Mouse (Mus musculus): Measurements from ENCODE around the gene Gtf2e1. TPM values are rescaled to one million over a fixed set of nuclear protein-coding genes. Genes with fewer than 3 reads are reported as not detected.

Gtf2e1 gene
- total and polyA plus RNA-seq, 2 experiments from 2014 or later, result 20.3 to 24.1 TPM

GRCm38 (mm10) chr16:37495017-37495416 is 44.6 kb downstream of the Gtf2e1 start:
- Histone ChIP-seq H3K4me2 (ENCODE audit: low read depth, low read length, poor library complexity, severe bottlenecking) (no peak overlapping the region), H3K36me3 (ENCODE audit: insufficient read depth, low read length) (no peaks in the 10 kb centered on the region), H3K4me3 (ENCODE audit: low read depth, low read length) (no peak overlapping the region), H3K4me1 (ENCODE audit: insufficient read depth, low read length) (no peaks in the 10 kb centered on the region), H3K27me3 (ENCODE audit: insufficient read depth, low read length) (0 out of 2 replicates have a peak, but pooled peaks cover 2% of the 10 kb centered on the region), H3K9ac (replicated peaks; ENCODE audit: low read length, poor library complexity, severe bottlenecking) (no peak overlapping the region), H3K27ac (ENCODE audit: low read depth, low read length) (no peak overlapping the region), H3K9me3 (ENCODE audit: low read length) (no peaks in the 10 kb centered on the region)
- TF ChIP-seq CTCF (IDR thresholded peaks at IDR 0.05), result no peak
- WGBS, result 76% methylated on average over 6 of the region's 6 CpGs
- ATAC-seq (ENCODE audit: low FRiP score) (no peak), DNase-seq (ENCODE audit: low spot score) (no peak)

GRCm38 (mm10) chr16:37486826-37487612 is 52.6 kb downstream of the Gtf2e1 start:
- Histone ChIP-seq H3K9me3 (ENCODE audit: low read length) (no peaks in the 10 kb centered on the region), H3K36me3 (ENCODE audit: insufficient read depth, low read length) (no peaks in the 10 kb centered on the region), H3K4me1 (ENCODE audit: insufficient read depth, low read length) (no peaks in the 10 kb centered on the region), H3K27me3 (ENCODE audit: insufficient read depth, low read length) (no peaks in the 10 kb centered on the region), H3K4me2 (ENCODE audit: low read depth, low read length, poor library complexity, severe bottlenecking) (no peak overlapping the region), H3K9ac (replicated peaks; ENCODE audit: low read length, poor library complexity, severe bottlenecking) (no peak overlapping the region), H3K27ac (ENCODE audit: low read depth, low read length) (no peak overlapping the region), H3K4me3 (ENCODE audit: low read depth, low read length) (no peak overlapping the region)
- TF ChIP-seq CTCF (IDR thresholded peaks at IDR 0.05), result no peak
- 13% methylated on average over 3 of the region's 3 CpGs for WGBS
- peak; percentile 95 for ATAC-seq (ENCODE audit: low FRiP score)
- DNase-seq (ENCODE audit: low spot score), result peak; percentile 71

- ATAC-seq (ENCODE audit: low FRiP score) (no peak), DNase-seq (ENCODE audit: low spot score) (no peak)
- Histone ChIP-seq H3K27me3 (ENCODE audit: insufficient read depth, low read length) (no peaks in the 10 kb centered on the region), H3K27ac (ENCODE audit: low read depth, low read length) (no peak overlapping the region), H3K4me1 (ENCODE audit: insufficient read depth, low read length) (no peaks in the 10 kb centered on the region), H3K9ac (replicated peaks; ENCODE audit: low read length, poor library complexity, severe bottlenecking) (no peak overlapping the region), H3K9me3 (ENCODE audit: low read length) (no peaks in the 10 kb centered on the region), H3K4me3 (ENCODE audit: low read depth, low read length) (no peak overlapping the region), H3K36me3 (ENCODE audit: insufficient read depth, low read length) (no peaks in the 10 kb centered on the region), H3K4me2 (ENCODE audit: low read depth, low read length, poor library complexity, severe bottlenecking) (no peak overlapping the region)
- 53% methylated on average over 10 of the region's 10 CpGs for WGBS
- TF ChIP-seq CTCF (IDR thresholded peaks at IDR 0.05), result no peak
These were observed 61.0 kb downstream of the Gtf2e1 start for GRCm38 (mm10) chr16:37478311-37479291.

- Histone ChIP-seq H3K4me1 (ENCODE audit: insufficient read depth, low read length) (no peaks in the 10 kb centered on the region; the same call in 1 of the 2 replicates), H3K4me2 (ENCODE audit: low read depth, low read length, poor library complexity, severe bottlenecking) (no peak overlapping the region), H3K9me3 (ENCODE audit: low read length) (no peaks in the 10 kb centered on the region), H3K27me3 (ENCODE audit: insufficient read depth, low read length) (no peaks in the 10 kb centered on the region), H3K4me3 (ENCODE audit: low read depth, low read length) (no peak overlapping the region), H3K36me3 (ENCODE audit: insufficient read depth, low read length) (no peaks in the 10 kb centered on the region), H3K27ac (ENCODE audit: low read depth, low read length) (no peak overlapping the region), H3K9ac (replicated peaks; ENCODE audit: low read length, poor library complexity, severe bottlenecking) (no peak overlapping the region)
- no peak for TF ChIP-seq CTCF (IDR thresholded peaks at IDR 0.05)
- WGBS, result 53% methylated on average over 5 of the region's 5 CpGs
- ATAC-seq (ENCODE audit: low FRiP score) (no peak), DNase-seq (ENCODE audit: low spot score) (peak; percentile 59)
These were observed 66.8 kb downstream of the Gtf2e1 start for GRCm38 (mm10) chr16:37472620-37473312.

- ATAC-seq (ENCODE audit: low FRiP score), result no peak
These were observed 70.0 kb downstream of the Gtf2e1 start for GRCm38 (mm10) chr16:37469595-37469994.

More at GRCm38 (mm10) chr16:37469595-37469994, 70.0 kb downstream of the Gtf2e1 start:
- H3K9ac ChIP-seq (replicated peaks; ENCODE audit: low read length, poor library complexity, severe bottlenecking), result no peak overlapping the region
- no peak overlapping the region for H3K27ac ChIP-seq (ENCODE audit: low read depth, low read length)
- H3K9me3 ChIP-seq (ENCODE audit: low read length), result no peaks in the 10 kb centered on the region
- H3K4me1 ChIP-seq (ENCODE audit: insufficient read depth, low read length), result no peaks in the 10 kb centered on the region; the same call in 1 of the 2 replicates
- DNase-seq (ENCODE audit: low spot score), result no peak
- no peaks in the 10 kb centered on the region for H3K27me3 ChIP-seq (ENCODE audit: insufficient read depth, low read length)
- no peaks in the 10 kb centered on the region for H3K36me3 ChIP-seq (ENCODE audit: insufficient read depth, low read length)
- TF ChIP-seq CTCF (IDR thresholded peaks at IDR 0.05), result no peak
- no peak overlapping the region for H3K4me3 ChIP-seq (ENCODE audit: low read depth, low read length)
- WGBS, result 66% methylated on average over 3 of the region's 3 CpGs
- H3K4me2 ChIP-seq (ENCODE audit: low read depth, low read length, poor library complexity, severe bottlenecking), result no peak overlapping the region
